Mouse (Mus musculus): Measurements from ENCODE around the gene Gab3. TPM values are rescaled to one million over a fixed set of nuclear protein-coding genes. Genes with fewer than 3 reads are reported as not detected.
A peak's percentile ranks its signal among the peaks of the same experiment; 100 is the strongest.

The Gab3 gene
- 0.31 and 0.58 TPM in 2 replicates for total RNA-seq (2012; rRNA removed)

DNA sequence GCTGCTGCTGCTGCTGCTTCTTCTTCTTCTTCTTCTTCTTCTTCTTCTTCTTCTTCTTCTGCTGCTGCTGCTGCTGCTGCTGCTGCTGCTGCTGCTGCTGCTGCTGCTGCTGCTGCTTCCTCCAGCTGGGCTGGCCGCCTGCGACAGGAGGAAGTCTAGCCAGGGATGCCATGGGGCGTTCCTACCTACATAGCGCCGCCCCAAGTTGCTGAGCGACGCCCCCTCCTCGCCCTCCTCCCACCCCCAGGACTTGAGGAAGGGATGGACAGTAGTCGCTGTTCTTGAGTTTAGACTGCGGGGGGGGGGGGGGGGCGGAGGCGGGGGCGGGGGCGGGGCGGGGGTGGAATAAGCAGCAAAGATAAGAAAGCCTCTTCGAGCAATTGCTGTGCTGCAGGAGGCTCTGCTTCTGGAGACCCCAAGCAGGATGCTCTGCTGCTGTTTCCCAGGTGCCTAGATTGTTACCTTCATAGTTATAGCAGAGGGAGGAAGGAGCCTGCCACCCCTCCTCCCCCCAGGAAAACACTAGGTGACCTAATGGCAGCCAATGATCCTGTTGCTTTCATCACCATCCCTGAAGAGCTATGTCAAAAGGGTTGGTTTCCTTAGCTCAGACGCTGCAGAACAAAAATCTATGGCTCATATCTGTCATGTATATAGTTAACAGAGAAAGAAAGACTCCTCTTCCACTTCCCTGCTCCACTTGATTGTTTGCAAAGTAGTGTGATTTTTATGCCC lies at the start of gene Gab3:
Gene Gab3, minus strand, starts transcription at position 685 of the 735 bp plus-strand sequence.
- H3K36me3 ChIP-seq (ENCODE audit: control insufficient read depth, insufficient read depth, low read length, poor library complexity, severe bottlenecking): no peaks in the 10 kb centered on the region
- peak within 1 kb of the TSS; percentile 58 to 65; a peak in 3 of 4 replicates for H3K4me3 ChIP-seq (ENCODE audit: insufficient read depth in 1 of 2, low read depth in 1 of 2, low read length in 2 of 2, poor library complexity in 1 of 2, severe bottlenecking in 1 of 2)
- in situ Hi-C loops (cut with MboI; ENCODE audit: low sequenced_read_pairs in 2 of 2, unreplicated experiment in 2 of 2): no loop called here
- DNase-seq (ENCODE audit: low read depth, low spot score): no peak
- 0 out of 4 replicates have a peak, but pooled peaks cover 0 to 1% of the 10 kb centered on the region in 2 experiments for H3K4me1 ChIP-seq (ENCODE audit: control insufficient read depth in 2 of 2, insufficient read depth in 2 of 2, low read length in 2 of 2, poor library complexity in 1 of 2)
- no peak within 1 kb of the TSS for H3K27ac ChIP-seq (ENCODE audit: insufficient read depth, low read depth, low read length, poor library complexity, severe bottlenecking)
- 0 out of 2 replicates have a peak within 1 kb of the TSS, but pooled peaks have one; percentile 2 for H3K9ac ChIP-seq (ENCODE audit: insufficient read depth, low read depth, low read length, poor library complexity, severe bottlenecking)
- H3K9me3 ChIP-seq (ENCODE audit: control insufficient read depth, insufficient read depth, low read depth, low read length): no peaks in the 10 kb centered on the region
- no peak for TF ChIP-seq MAFK (IDR thresholded peaks at IDR 0.05; ENCODE audit: insufficient read depth, low read depth, low read length)
- no peak for TF ChIP-seq HCFC1 (IDR thresholded peaks at IDR 0.05; ENCODE audit: borderline replicate concordance, insufficient read depth, low read length)
- TF ChIP-seq ZC3H11A (IDR thresholded peaks at IDR 0.05; ENCODE audit: borderline replicate concordance, low read depth, low read length): no peak
- TF ChIP-seq ZNF384 (IDR thresholded peaks at IDR 0.05; ENCODE audit: low read depth, low read length): no peak
- no peak for TF ChIP-seq CHD2 (IDR thresholded peaks at IDR 0.05; ENCODE audit: low read depth, low read length)

GRCm38 (mm10) chrX:75130467-75131160 lies 45.4 kb upstream of the Gab3 start, which contains the start of gene Mpp1:
Gene Mpp1 (minus strand): TSS chrX:75131016.
- Histone ChIP-seq H3K9me3 (ENCODE audit: control insufficient read depth, insufficient read depth, low read depth, low read length) (no peaks in the 10 kb centered on the region), H3K36me3 (ENCODE audit: control insufficient read depth, insufficient read depth, low read length, poor library complexity, severe bottlenecking) (no peaks in the 10 kb centered on the region), H3K9ac (ENCODE audit: insufficient read depth, low read depth, low read length, poor library complexity, severe bottlenecking) (peak within 1 kb of the TSS; percentile 83), H3K4me1 (ENCODE audit: control insufficient read depth in 2 of 2, insufficient read depth in 2 of 2, low read length in 2 of 2, poor library complexity in 1 of 2) (no peaks in the 10 kb centered on the region), H3K27ac (ENCODE audit: insufficient read depth, low read depth, low read length, poor library complexity, severe bottlenecking) (peak within 1 kb of the TSS; percentile 87), H3K4me3 (ENCODE audit: insufficient read depth in 1 of 2, low read depth in 1 of 2, low read length in 2 of 2, poor library complexity in 1 of 2, severe bottlenecking in 1 of 2) (peak within 1 kb of the TSS; percentile 70 to 83)
- peak; percentile 68 for DNase-seq (ENCODE audit: low read depth, low spot score)
- in situ Hi-C loops (cut with MboI; ENCODE audit: low sequenced_read_pairs in 2 of 2, unreplicated experiment in 2 of 2): no loop called here
- no peak for TF ChIP-seq ZC3H11A (IDR thresholded peaks at IDR 0.05; ENCODE audit: borderline replicate concordance, low read depth, low read length)
- no peak for TF ChIP-seq CHD2 (IDR thresholded peaks at IDR 0.05; ENCODE audit: low read depth, low read length)
- TF ChIP-seq ZNF384 (IDR thresholded peaks at IDR 0.05; ENCODE audit: low read depth, low read length): no peak
- TF ChIP-seq MAFK (IDR thresholded peaks at IDR 0.05; ENCODE audit: insufficient read depth, low read depth, low read length): no peak
- TF ChIP-seq HCFC1 (IDR thresholded peaks at IDR 0.05; ENCODE audit: borderline replicate concordance, insufficient read depth, low read length): no peak

- no peak overlapping the region for H3K27ac ChIP-seq (ENCODE audit: insufficient read depth, low read depth, low read length, poor library complexity, severe bottlenecking)
- DNase-seq (ENCODE audit: low read depth, low spot score): no peak
- no peak overlapping the region for H3K4me3 ChIP-seq (ENCODE audit: insufficient read depth in 1 of 2, low read depth in 1 of 2, low read length in 2 of 2, poor library complexity in 1 of 2, severe bottlenecking in 1 of 2)
- H3K9ac ChIP-seq (ENCODE audit: insufficient read depth, low read depth, low read length, poor library complexity, severe bottlenecking): no peak overlapping the region
- H3K36me3 ChIP-seq (ENCODE audit: control insufficient read depth, insufficient read depth, low read length, poor library complexity, severe bottlenecking): no peaks in the 10 kb centered on the region
- no peaks in the 10 kb centered on the region for H3K9me3 ChIP-seq (ENCODE audit: control insufficient read depth, insufficient read depth, low read depth, low read length)
- TF ChIP-seq ZC3H11A (IDR thresholded peaks at IDR 0.05; ENCODE audit: borderline replicate concordance, low read depth, low read length): no peak
- TF ChIP-seq HCFC1 (IDR thresholded peaks at IDR 0.05; ENCODE audit: borderline replicate concordance, insufficient read depth, low read length): no peak
- no peak for TF ChIP-seq ZNF384 (IDR thresholded peaks at IDR 0.05; ENCODE audit: low read depth, low read length)
- no peak for TF ChIP-seq CHD2 (IDR thresholded peaks at IDR 0.05; ENCODE audit: low read depth, low read length)
- no peak for TF ChIP-seq MAFK (IDR thresholded peaks at IDR 0.05; ENCODE audit: insufficient read depth, low read depth, low read length)
- no peaks in the 10 kb centered on the region for H3K4me1 ChIP-seq (ENCODE audit: control insufficient read depth in 2 of 2, insufficient read depth in 2 of 2, low read length in 2 of 2, poor library complexity in 1 of 2)
- in situ Hi-C loops (cut with MboI; ENCODE audit: low sequenced_read_pairs in 2 of 2, unreplicated experiment in 2 of 2): no loop called here
Observed at GRCm38 (mm10) chrX:75129474-75129873, 44.2 kb upstream of the Gab3 start.

DNA sequence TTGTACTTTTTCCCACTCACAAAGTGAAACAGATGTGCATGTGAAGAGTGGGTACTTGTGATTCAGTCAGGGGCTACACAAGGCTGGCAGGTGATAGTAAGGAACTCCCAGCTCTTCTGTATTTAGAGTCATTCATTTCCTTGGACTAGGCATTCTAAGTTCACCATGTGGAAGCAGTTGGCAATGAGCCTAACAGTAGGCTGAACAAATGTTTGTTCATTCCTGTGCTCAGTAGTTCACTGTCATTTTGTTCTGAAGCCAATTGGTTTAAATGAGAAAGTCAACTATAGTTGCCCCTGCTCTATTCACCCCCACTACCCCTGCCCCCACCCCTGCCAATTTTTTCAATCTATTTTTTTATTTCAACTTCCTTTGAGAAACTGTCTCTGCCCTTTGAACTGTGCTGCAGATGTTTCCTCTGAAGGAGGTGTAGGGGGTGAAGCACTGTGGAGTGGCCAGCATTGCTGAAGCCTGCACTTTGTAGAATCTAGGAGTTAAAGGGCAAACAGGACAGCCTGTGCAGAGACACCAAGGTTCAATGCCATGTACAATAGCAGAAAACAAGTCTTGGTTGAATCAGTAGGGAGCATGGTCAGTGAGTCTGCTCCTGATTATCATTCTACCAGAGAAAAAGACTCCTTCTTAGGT lies 43.2 kb upstream of the Gab3 start:
- Histone ChIP-seq H3K9ac (ENCODE audit: insufficient read depth, low read depth, low read length, poor library complexity, severe bottlenecking) (no peak overlapping the region), H3K36me3 (ENCODE audit: control insufficient read depth, insufficient read depth, low read length, poor library complexity, severe bottlenecking) (no peaks in the 10 kb centered on the region), H3K9me3 (ENCODE audit: control insufficient read depth, insufficient read depth, low read depth, low read length) (no peaks in the 10 kb centered on the region), H3K4me1 (ENCODE audit: control insufficient read depth in 2 of 2, insufficient read depth in 2 of 2, low read length in 2 of 2, poor library complexity in 1 of 2) (no peaks in the 10 kb centered on the region), H3K4me3 (ENCODE audit: insufficient read depth in 1 of 2, low read depth in 1 of 2, low read length in 2 of 2, poor library complexity in 1 of 2, severe bottlenecking in 1 of 2) (no peak overlapping the region), H3K27ac (ENCODE audit: insufficient read depth, low read depth, low read length, poor library complexity, severe bottlenecking) (no peak overlapping the region)
- TF ChIP-seq ZC3H11A (IDR thresholded peaks at IDR 0.05; ENCODE audit: borderline replicate concordance, low read depth, low read length): no peak
- TF ChIP-seq ZNF384 (IDR thresholded peaks at IDR 0.05; ENCODE audit: low read depth, low read length): no peak
- TF ChIP-seq CHD2 (IDR thresholded peaks at IDR 0.05; ENCODE audit: low read depth, low read length): no peak
- TF ChIP-seq HCFC1 (IDR thresholded peaks at IDR 0.05; ENCODE audit: borderline replicate concordance, insufficient read depth, low read length): no peak
- TF ChIP-seq MAFK (IDR thresholded peaks at IDR 0.05; ENCODE audit: insufficient read depth, low read depth, low read length): no peak
- in situ Hi-C loops (cut with MboI; ENCODE audit: low sequenced_read_pairs in 2 of 2, unreplicated experiment in 2 of 2): no loop called here
- DNase-seq (ENCODE audit: low read depth, low spot score): no peak

All from ES-E14 (cell line).